Mouse (Mus musculus) kidney, adult 2 months (tissue): ENCODE data around the gene Pibf1. TPM values are rescaled to one million over a fixed set of nuclear protein-coding genes. Genes with fewer than 3 reads are reported as not detected.

Experiments
- DNase-seq: peaks from one replicate; pipeline ENCODE4 v3.0.0; 2021
- H3K27ac ChIP-seq: fragments of 200-500 bp; 2 replicates; pipeline ENCODE4 v1.5.1; 2012; ENCODE audit warnings: low read depth, low read length, control low read depth, inconsistent platforms; ENCODE audit not compliant: insufficient read depth
- H3K27me3 ChIP-seq: fragments of 200-500 bp; replicated peaks from 2 replicates; pipeline ENCODE4 v1.6.1; 2012; ENCODE audit warnings: mild to moderate bottlenecking, moderate library complexity, low read length, inconsistent platforms; ENCODE audit not compliant: control insufficient read depth, insufficient read depth
- H3K36me3 ChIP-seq: fragments of 200-500 bp; 2 replicates; pipeline ENCODE4 v1.6.1; 2012; ENCODE audit warnings: mild to moderate bottlenecking, moderate library complexity, low read length, inconsistent platforms; ENCODE audit not compliant: control insufficient read depth, insufficient read depth
- H3K4me1 ChIP-seq: fragments of 200-500 bp; 2 replicates; pipeline ENCODE4 v1.6.1; 2011; ENCODE audit warnings: low read length; ENCODE audit not compliant: control insufficient read depth, insufficient read depth
- H3K4me3 ChIP-seq: fragments of 200-500 bp; 2 replicates; pipeline ENCODE4 v1.5.1; 2011; ENCODE audit warnings: mild to moderate bottlenecking, low read depth, low read length, control low read depth; ENCODE audit not compliant: insufficient read depth
- CTCF ChIP-seq: fragments of 200-500 bp; conservative IDR thresholded peaks from 2 replicates; pipeline ENCODE4 v1.5.1; 2011; ENCODE audit warnings: low read depth, mild to moderate bottlenecking, control low read depth, low read length, moderate library complexity, mixed read lengths; ENCODE audit not compliant: insufficient read depth, insufficient read length
- POLR2A ChIP-seq: fragments of 200-500 bp; IDR thresholded peaks from one replicate; pipeline ENCODE4 v1.6.1; 2011; ENCODE audit warnings: low read depth, low read length, control low read depth
- WGBS: fragments of 180-500 bp; shearing (Covaris S2); methylation state at CpG from one replicate; pipeline ENCODE4 v1.1.7; 2018; 5-methylcytosine and 5-hydroxymethylcytosine counted together
- polyA plus RNA-seq: library from polyadenylated mRNA; depleted of rRNA; stranded (reverse); fragments of >200 nt; gene quantifications from 2 replicates; pipeline ENCODE4 v1.2.3, GENCODE M21; 2012

Gene Pibf1
- polyA plus RNA-seq, 1 experiment, result 1.6 TPM

- H3K27me3 ChIP-seq, result no peaks in the 10 kb centered on the region
- H3K4me3 ChIP-seq, result no peak overlapping the region
- DNase-seq, result no peak
- TF ChIP-seq CTCF (no peak), POLR2A (no peak)
- no peaks in the 10 kb centered on the region for H3K4me1 ChIP-seq
- H3K36me3 ChIP-seq, result no peaks in the 10 kb centered on the region
- H3K27ac ChIP-seq, result no peak overlapping the region
- 97% methylated on average over 4 of the region's 4 CpGs for WGBS
These were observed 126.7 kb downstream of the Pibf1 start for GRCm38 (mm10) chr14:99225929-99226328.

DNA sequence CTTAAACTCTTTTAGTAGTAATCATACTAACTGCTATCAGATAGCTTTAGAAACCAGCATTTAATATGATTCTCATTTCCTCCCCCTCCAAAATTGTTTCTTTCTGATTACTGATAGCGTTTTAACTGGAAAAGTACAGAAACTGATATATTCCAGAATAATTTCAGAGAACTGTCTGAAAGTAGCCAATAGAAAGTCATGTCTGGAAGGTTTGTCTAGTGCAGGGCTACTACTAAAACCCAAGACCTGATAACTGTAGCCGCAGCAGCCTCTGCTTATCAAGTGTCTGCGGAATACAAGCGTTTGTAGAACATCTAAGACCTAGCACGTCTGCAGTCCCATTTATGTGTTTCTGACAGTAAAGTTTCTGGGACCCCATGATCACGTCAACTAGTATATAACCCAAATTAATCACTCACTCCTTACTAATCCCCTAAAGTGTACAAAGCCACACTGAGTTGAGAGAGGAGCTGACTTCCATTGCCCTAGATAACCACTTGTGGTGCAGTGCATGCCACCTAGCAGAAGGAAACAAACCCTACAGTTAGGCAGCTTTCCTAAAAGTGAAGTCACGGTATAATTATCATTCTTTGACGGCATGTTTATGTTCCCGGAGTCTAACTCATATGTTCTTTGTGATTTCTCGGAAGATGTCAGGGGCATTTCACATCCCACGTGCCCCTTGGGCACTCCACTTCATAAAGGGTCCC lies 130.0 kb downstream of the Pibf1 start:
- Histone ChIP-seq H3K27ac (no peak overlapping the region), H3K4me1 (no peaks in the 10 kb centered on the region), H3K4me3 (no peak overlapping the region), H3K36me3 (no peaks in the 10 kb centered on the region; the same call in 1 of the 2 replicates), H3K27me3 (no peaks in the 10 kb centered on the region)
- WGBS, result 95% methylated on average over 11 of the region's 11 CpGs
- TF ChIP-seq CTCF, result no peak
- TF ChIP-seq POLR2A, result no peak
- DNase-seq, result no peak

- DNase-seq, result no peak
- Histone ChIP-seq H3K4me1 (no peaks in the 10 kb centered on the region), H3K27me3 (no peaks in the 10 kb centered on the region), H3K4me3 (no peak overlapping the region), H3K36me3 (no peaks in the 10 kb centered on the region; the same call in 1 of the 2 replicates), H3K27ac (no peak overlapping the region)
- TF ChIP-seq POLR2A (no peak), CTCF (no peak)
- WGBS, result 87% methylated on average over 3 of the region's 3 CpGs
These were observed 133.8 kb downstream of the Pibf1 start for GRCm38 (mm10) chr14:99233056-99233455.

DNA sequence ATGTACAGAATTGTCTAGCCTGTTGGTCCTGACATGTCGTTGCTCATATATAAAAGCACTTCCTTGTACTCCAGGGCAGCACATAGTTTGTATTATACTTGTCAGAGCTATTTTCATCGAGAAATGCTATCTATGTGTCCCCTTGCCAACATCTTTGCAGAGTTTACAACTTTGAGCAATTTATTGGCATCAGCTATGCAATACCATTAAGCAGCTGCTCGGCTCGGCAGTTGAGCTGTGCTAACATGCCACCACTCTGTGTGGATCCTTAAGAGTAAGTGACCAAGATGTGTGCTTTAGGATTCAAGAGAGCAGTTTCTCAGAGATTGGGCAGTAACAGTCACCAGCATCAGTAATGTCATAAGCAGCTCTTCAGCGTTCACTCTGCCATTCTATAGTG lies 137.9 kb downstream of the Pibf1 start:
- TF ChIP-seq POLR2A (no peak), CTCF (no peak)
- H3K36me3 ChIP-seq, result no peaks in the 10 kb centered on the region; the same call in 1 of the 2 replicates
- H3K27ac ChIP-seq, result no peak overlapping the region
- no peak for DNase-seq
- no peak overlapping the region for H3K4me3 ChIP-seq
- H3K4me1 ChIP-seq, result no peaks in the 10 kb centered on the region
- 82% methylated on average over 5 of the region's 5 CpGs for WGBS
- no peaks in the 10 kb centered on the region for H3K27me3 ChIP-seq

DNA sequence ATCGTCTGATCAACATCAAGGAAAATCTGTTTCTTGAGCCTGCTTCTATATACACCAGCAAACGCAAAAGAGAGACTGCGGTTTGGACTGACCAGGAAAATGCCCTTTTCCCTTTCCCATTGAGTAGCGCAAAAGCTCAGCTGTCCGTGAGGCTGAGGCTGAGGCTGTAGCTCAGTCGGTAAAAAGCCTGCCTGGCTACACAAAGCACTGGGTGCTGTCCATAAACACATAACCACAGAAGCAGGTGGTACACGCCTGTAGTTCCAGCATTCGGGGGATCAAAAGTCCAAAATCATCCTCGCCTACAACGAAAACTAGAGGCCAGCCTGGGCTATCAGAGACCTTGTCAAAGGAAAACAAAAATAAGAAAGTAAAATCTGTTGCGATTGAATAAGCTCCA lies 141.3 kb downstream of the Pibf1 start:
- Histone ChIP-seq H3K27ac (no peak overlapping the region), H3K36me3 (no peaks in the 10 kb centered on the region; the same call in none of the 2 replicates), H3K27me3 (no peaks in the 10 kb centered on the region), H3K4me3 (no peak overlapping the region), H3K4me1 (no peaks in the 10 kb centered on the region)
- DNase-seq, result no peak
- TF ChIP-seq POLR2A (no peak), CTCF (no peak)
- WGBS, result 88% methylated on average over 11 of the region's 11 CpGs

DNA sequence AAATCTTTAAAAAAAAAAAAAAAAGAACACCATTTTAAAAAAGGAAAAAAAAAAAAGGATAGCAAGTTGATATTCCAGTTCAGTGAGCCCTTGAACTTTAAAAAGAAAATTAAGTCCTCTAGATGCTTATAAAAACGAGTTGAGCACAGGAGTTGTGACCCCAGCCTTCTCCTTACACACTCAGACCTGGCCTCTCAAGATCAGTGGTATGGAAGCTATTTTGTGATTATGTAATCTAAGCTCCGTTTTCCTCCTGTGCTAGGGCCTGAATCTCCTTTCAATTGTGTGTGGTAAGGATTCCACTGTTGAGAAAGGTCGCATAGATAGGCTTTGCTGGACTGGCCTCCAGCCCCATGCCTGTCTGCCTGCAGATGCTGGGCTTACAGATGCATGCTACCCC lies 145.3 kb downstream of the Pibf1 start:
- Histone ChIP-seq H3K27me3 (no peaks in the 10 kb centered on the region), H3K36me3 (no peaks in the 10 kb centered on the region; the same call in none of the 2 replicates), H3K4me1 (no peaks in the 10 kb centered on the region), H3K27ac (no peak overlapping the region), H3K4me3 (no peak overlapping the region)
- no peak for DNase-seq
- no peak for TF ChIP-seq CTCF
- TF ChIP-seq POLR2A, result no peak
- WGBS, result 77% methylated on average over 3 of the region's 3 CpGs

DNA sequence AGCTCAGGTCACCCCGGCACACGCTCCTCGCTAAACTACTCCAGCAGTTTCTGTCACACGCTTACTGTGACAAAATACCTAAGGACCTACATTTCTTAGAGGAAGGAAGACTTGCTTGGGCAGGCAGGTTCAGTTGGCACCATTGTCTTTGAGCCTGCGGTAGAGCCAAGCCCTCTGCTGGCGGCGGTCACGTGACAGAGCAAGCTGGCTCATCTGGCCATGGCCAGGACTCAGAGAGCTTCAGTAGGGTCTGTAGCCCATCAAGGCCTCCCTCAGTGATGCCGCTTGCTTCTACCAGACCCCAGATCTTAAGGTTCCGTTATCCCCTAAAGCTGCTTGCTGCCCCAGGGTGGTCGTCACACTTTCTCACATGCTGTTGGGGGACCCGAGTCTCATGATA lies 162.8 kb downstream of the Pibf1 start:
- H3K4me1 ChIP-seq, result no peaks in the 10 kb centered on the region
- no peak for TF ChIP-seq CTCF
- 95% methylated on average over 12 of the region's 12 CpGs for WGBS
- no peak overlapping the region for H3K27ac ChIP-seq
- H3K36me3 ChIP-seq, result no peaks in the 10 kb centered on the region
- no peaks in the 10 kb centered on the region for H3K27me3 ChIP-seq
- no peak for DNase-seq
- H3K4me3 ChIP-seq, result no peak overlapping the region
